Mouse (Mus musculus) G1E (cell line): ENCODE data around the gene Ttll3. TPM values are rescaled to one million over a fixed set of nuclear protein-coding genes. Genes with fewer than 3 reads are reported as not detected.

ENCODE experiments used
- ATAC-seq: 2 replicates; pipeline ENCODE4 v1.8.0; 2016; ENCODE audit warnings: mild to moderate bottlenecking; ENCODE audit not compliant: insufficient number of reproducible peaks, poor library complexity, low FRiP score, severe bottlenecking; ENCODE audit errors: extremely low read depth
- DNase-seq: peaks from one replicate; pipeline ENCODE4 v3.0.0; 2012; ENCODE audit warnings: low spot score
- H3K27me3 ChIP-seq: 2 replicates; pipeline ENCODE4 v1.6.1; 2012; ENCODE audit warnings: mild to moderate bottlenecking, low read length, inconsistent platforms; ENCODE audit not compliant: insufficient read depth
- H3K36me3 ChIP-seq: replicated peaks from 2 replicates; pipeline ENCODE3; 2012; ENCODE audit warnings: mild to moderate bottlenecking, inconsistent platforms
- H3K4me1 ChIP-seq: 2 replicates; pipeline ENCODE4 v1.6.1; 2012; ENCODE audit warnings: low read depth, low read length, inconsistent platforms, mixed read lengths; ENCODE audit not compliant: insufficient read depth
- H3K4me3 ChIP-seq: 2 replicates; pipeline ENCODE4 v1.5.1; 2012; ENCODE audit warnings: low read depth, mild to moderate bottlenecking, inconsistent platforms, low read length, moderate library complexity, mixed read lengths
- H3K9me3 ChIP-seq: replicated peaks from 2 replicates; pipeline ENCODE4 v1.6.1; 2012; ENCODE audit warnings: inconsistent platforms
- CTCF ChIP-seq: IDR thresholded peaks from 2 replicates; pipeline ENCODE4 v1.5.1; 2012; ENCODE audit warnings: low read depth, low read length, inconsistent platforms, mixed read lengths
- GATA1 ChIP-seq: IDR thresholded peaks from 2 replicates; pipeline ENCODE4 v1.6.1; 2012; ENCODE audit warnings: borderline replicate concordance, low read length, inconsistent platforms, mixed read lengths
- GATA2 ChIP-seq: IDR thresholded peaks from 2 replicates; pipeline ENCODE4 v1.6.1; 2012; ENCODE audit warnings: low read depth, low read length, inconsistent platforms, borderline replicate concordance
- POLR2AphosphoS5 ChIP-seq: IDR thresholded peaks from 2 replicates; pipeline ENCODE4 v1.6.1; 2012; ENCODE audit warnings: low read depth, low read length, inconsistent platforms; ENCODE audit not compliant: insufficient replicate concordance
- TAL1 ChIP-seq: conservative IDR thresholded peaks from 2 replicates; pipeline ENCODE4 v1.6.1; 2012; ENCODE audit warnings: low read depth, low read length, inconsistent platforms, mixed read lengths
- polyA plus RNA-seq: library from polyadenylated mRNA; stranded (reverse); fragments of >175 nt; gene quantifications from 2 replicates; pipeline ENCODE4 v1.2.3, GENCODE M21; 2012
- total RNA-seq, 2 experiments: library from RNA; stranded (forward) in 1 of 2; stranded (reverse) in 1 of 2; fragments of 200-1000 nt in 1 of 2; fragments of >200 nt in 1 of 2; fragmentation: Nextera tagmentation in 1 of 2; gene quantifications; 2 replicates each; pipeline ENCODE4 v1.2.3; 2014 to 2017

Gene Ttll3
- total and polyA plus RNA-seq, 3 experiments = 15.1 to 47.6 (median 20.5) TPM

- H3K4me1 ChIP-seq = peaks cover 7% of the 10 kb centered on the region; the same call in 1 of the 2 replicates
- no peaks in the 10 kb centered on the region for H3K36me3 ChIP-seq
- H3K4me3 ChIP-seq = no peak overlapping the region
- TF ChIP-seq GATA1 (no peak), CTCF (no peak), TAL1 (no peak), POLR2AphosphoS5 (no peak), GATA2 (no peak)
- H3K9me3 ChIP-seq = peaks cover 5% of the 10 kb centered on the region
- DNase-seq (no peak), ATAC-seq (no peak)
- peaks cover 25% of the 10 kb centered on the region for H3K27me3 ChIP-seq
These were observed 37.6 kb downstream of the Ttll3 start for GRCm38 (mm10) chr6:113426696-113427095.

- ATAC-seq = no peak
- no peak for DNase-seq
- no peaks in the 10 kb centered on the region for H3K36me3 ChIP-seq
- H3K4me1 ChIP-seq = peaks cover 7% of the 10 kb centered on the region; the same call in 1 of the 2 replicates
- H3K9me3 ChIP-seq = peaks cover 5% of the 10 kb centered on the region
- H3K27me3 ChIP-seq = peaks cover 29% of the 10 kb centered on the region
- TF ChIP-seq CTCF (peak; percentile 77), TAL1 (no peak)
- H3K4me3 ChIP-seq = no peak overlapping the region
These were observed 38.3 kb downstream of the Ttll3 start for GRCm38 (mm10) chr6:113427397-113427796.

- Histone ChIP-seq H3K36me3 (no peaks in the 10 kb centered on the region), H3K9me3 (peaks cover 5% of the 10 kb centered on the region), H3K27me3 (peaks cover 34% of the 10 kb centered on the region), H3K4me1 (peaks cover 7% of the 10 kb centered on the region; the same call in 1 of the 2 replicates), H3K4me3 (no peak overlapping the region)
- ATAC-seq = no peak
- TF ChIP-seq TAL1 (no peak), GATA1 (no peak), POLR2AphosphoS5 (no peak), GATA2 (no peak), CTCF (no peak)
- DNase-seq = no peak
These were observed 38.9 kb downstream of the Ttll3 start for GRCm38 (mm10) chr6:113428006-113428405.

- Histone ChIP-seq H3K4me1 (peaks cover 7% of the 10 kb centered on the region; the same call in 1 of the 2 replicates), H3K36me3 (no peaks in the 10 kb centered on the region), H3K4me3 (no peak overlapping the region), H3K9me3 (peaks cover 5% of the 10 kb centered on the region), H3K27me3 (peaks cover 43% of the 10 kb centered on the region)
- DNase-seq (no peak), ATAC-seq (no peak)
- TF ChIP-seq GATA2 (no peak), GATA1 (no peak), TAL1 (no peak), POLR2AphosphoS5 (no peak), CTCF (no peak)
These were observed 40.9 kb downstream of the Ttll3 start for GRCm38 (mm10) chr6:113429965-113430364.

- DNase-seq (no peak), ATAC-seq (no peak)
- Histone ChIP-seq H3K27me3 (peaks cover 46% of the 10 kb centered on the region), H3K36me3 (no peaks in the 10 kb centered on the region), H3K9me3 (peaks cover 5% of the 10 kb centered on the region), H3K4me3 (no peak overlapping the region), H3K4me1 (0 out of 2 replicates have a peak, but pooled peaks cover 2% of the 10 kb centered on the region)
- no peak for TF ChIP-seq CTCF
- TF ChIP-seq POLR2AphosphoS5 = no peak
- TF ChIP-seq TAL1 = no peak
- no peak for TF ChIP-seq GATA2
- no peak for TF ChIP-seq GATA1
These were observed 41.8 kb downstream of the Ttll3 start for GRCm38 (mm10) chr6:113430846-113431245.

GRCm38 (mm10) chr6:113431801-113432200 lies 42.7 kb downstream of the Ttll3 start:
- Histone ChIP-seq H3K4me1 (0 out of 2 replicates have a peak, but pooled peaks cover 2% of the 10 kb centered on the region), H3K36me3 (no peaks in the 10 kb centered on the region), H3K9me3 (peaks cover 5% of the 10 kb centered on the region), H3K4me3 (no peak overlapping the region), H3K27me3 (peaks cover 50% of the 10 kb centered on the region)
- DNase-seq (no peak), ATAC-seq (no peak)
- TF ChIP-seq TAL1 (no peak), GATA2 (no peak), CTCF (no peak), POLR2AphosphoS5 (no peak), GATA1 (no peak)

- no peaks in the 10 kb centered on the region for H3K36me3 ChIP-seq
- DNase-seq (no peak), ATAC-seq (no peak)
- no peak overlapping the region for H3K4me3 ChIP-seq
- H3K4me1 ChIP-seq = 0 out of 2 replicates have a peak, but pooled peaks cover 2% of the 10 kb centered on the region
- no peaks in the 10 kb centered on the region for H3K9me3 ChIP-seq
- TF ChIP-seq GATA2 = no peak
- TF ChIP-seq CTCF = no peak
- TF ChIP-seq TAL1 = no peak
- no peak for TF ChIP-seq GATA1
- no peak for TF ChIP-seq POLR2AphosphoS5
- peaks cover 49% of the 10 kb centered on the region for H3K27me3 ChIP-seq
These were observed 44.6 kb downstream of the Ttll3 start for GRCm38 (mm10) chr6:113433661-113434060.
